Mouse (Mus musculus): ENCODE measurements around the gene Kctd19. TPM values are rescaled to one million over a fixed set of nuclear protein-coding genes. Genes with fewer than 3 reads are reported as not detected.

Gene Kctd19
- polyA plus RNA-seq, 1 experiment from 2014 or later, result not detected

DNA sequence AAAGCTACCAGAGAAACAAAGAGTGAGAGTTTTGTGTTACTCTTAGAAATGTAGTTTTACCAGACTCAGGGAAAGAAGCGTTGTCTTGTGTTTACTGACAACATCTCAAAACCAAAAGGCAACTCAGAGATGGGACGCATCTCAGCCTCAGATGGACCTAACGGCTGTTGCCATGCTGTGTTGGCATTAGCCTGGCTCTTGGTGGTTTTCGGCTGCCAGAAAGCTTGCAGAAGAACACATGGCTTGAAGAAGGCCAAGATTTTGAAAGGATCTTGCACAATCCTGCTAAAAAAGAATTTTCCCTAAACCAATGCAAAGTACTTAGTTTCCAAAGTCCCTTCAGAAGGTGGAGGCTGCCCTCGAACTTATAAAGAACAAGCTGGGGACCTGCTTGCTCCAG is 29.4 kb upstream of the Kctd19 start:
- WGBS, result 89% methylated on average over 5 of the region's 5 CpGs
- Histone ChIP-seq H3K27ac (no peak overlapping the region), H3K4me1 (0 out of 2 replicates have a peak, but pooled peaks cover 2% of the 10 kb centered on the region), H3K9ac (no peak overlapping the region), H3K36me3 (no peaks in the 10 kb centered on the region), H3K9me3 (no peaks in the 10 kb centered on the region), H3K4me3 (replicated peaks) (no peak overlapping the region), H3K27me3 (replicated peaks) (no peaks in the 10 kb centered on the region), H3K4me2 (no peak overlapping the region)
- no peak for ATAC-seq (ENCODE audit: insufficient read depth, low FRiP score, low read depth)

DNA sequence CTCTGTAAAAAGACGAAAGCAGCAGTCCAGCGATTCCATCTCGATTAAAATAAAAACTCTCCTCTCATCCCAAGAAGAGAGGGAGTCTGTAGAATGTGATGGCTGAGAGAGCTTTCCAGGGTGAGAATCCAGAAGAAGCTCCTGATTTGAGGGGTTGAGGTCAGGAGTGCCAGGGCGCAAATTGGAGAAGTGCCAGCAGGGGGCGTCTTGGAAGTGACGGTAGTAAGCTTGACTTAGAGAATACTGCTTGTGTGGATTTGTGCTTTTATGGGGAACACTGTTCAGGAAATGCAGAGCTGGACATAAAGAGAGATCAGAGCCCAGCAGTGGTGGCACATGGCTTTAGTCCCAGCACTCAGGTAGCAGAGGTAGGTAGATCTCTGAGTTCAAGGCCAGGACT is 28.1 kb upstream of the Kctd19 start:
- Histone ChIP-seq H3K4me3 (replicated peaks) (no peak overlapping the region), H3K9ac (no peak overlapping the region), H3K9me3 (no peaks in the 10 kb centered on the region), H3K4me1 (0 out of 2 replicates have a peak, but pooled peaks cover 2% of the 10 kb centered on the region), H3K27ac (no peak overlapping the region), H3K4me2 (no peak overlapping the region), H3K27me3 (replicated peaks) (no peaks in the 10 kb centered on the region), H3K36me3 (no peaks in the 10 kb centered on the region)
- 9% methylated on average over 6 of the region's 6 CpGs for WGBS
- ATAC-seq (ENCODE audit: insufficient read depth, low FRiP score, low read depth), result no peak

DNA sequence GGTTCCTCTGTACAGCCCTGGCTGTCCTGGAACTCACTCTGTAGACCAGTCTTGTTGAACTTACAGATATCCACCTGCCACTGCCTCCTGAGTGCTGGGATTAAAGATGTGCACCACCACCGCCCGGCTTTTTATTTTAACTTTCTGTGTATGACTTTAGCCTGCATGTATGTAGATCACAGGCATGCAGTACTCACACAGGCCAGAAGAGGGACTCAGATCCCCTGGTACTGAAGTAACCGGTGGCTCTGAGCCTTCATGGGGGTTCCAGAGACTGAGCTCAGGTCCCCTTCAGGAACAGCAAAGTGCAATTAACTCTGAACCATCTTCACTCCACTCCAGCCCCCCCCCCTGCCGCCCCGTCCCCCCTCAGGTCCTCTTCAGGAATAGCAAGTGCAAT is 25.6 kb upstream of the Kctd19 start:
- WGBS, result 39% methylated on average over 5 of the region's 5 CpGs
- H3K27me3 ChIP-seq (replicated peaks), result no peaks in the 10 kb centered on the region
- H3K9ac ChIP-seq, result no peak overlapping the region
- H3K9me3 ChIP-seq, result no peaks in the 10 kb centered on the region
- no peaks in the 10 kb centered on the region for H3K36me3 ChIP-seq
- no peak for ATAC-seq (ENCODE audit: insufficient read depth, low FRiP score, low read depth)
- H3K4me3 ChIP-seq (replicated peaks), result no peak overlapping the region
- no peak overlapping the region for H3K27ac ChIP-seq
- no peak overlapping the region for H3K4me2 ChIP-seq
- H3K4me1 ChIP-seq, result no peaks in the 10 kb centered on the region

DNA sequence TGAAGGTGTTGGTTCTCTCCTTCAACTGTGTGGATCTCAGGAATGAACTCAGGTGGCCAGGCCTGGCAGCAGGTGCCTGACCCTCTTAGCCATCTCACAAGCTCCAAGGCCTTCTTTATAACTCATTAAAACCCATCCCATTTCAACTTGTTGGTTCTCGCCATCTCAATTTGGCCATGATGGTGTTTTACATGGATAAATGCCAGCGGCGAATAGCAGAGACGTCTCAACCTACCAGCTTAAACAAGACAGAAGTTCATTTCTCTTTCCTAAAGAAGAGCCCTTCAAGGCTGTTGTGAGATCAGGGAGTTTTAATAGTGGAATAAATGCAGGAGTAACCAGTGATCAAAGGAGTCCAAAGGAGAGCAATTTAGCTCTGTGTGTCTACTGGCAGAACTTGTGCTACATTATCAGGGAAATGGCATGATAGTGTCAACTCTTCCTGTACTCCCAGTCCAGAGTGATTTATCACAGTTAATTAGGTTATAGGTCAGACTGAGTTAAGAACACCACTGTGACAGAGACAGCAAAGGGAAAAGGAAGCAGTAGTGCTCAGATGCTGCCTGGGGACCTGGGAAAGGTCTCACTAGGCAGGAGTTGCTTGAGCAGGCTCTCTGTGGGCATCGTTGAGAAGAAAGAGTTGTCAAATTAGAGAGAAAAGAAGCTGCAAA is 23.9 kb upstream of the Kctd19 start:
- H3K27ac ChIP-seq, result no peak overlapping the region
- H3K9me3 ChIP-seq, result no peaks in the 10 kb centered on the region
- no peak for ATAC-seq (ENCODE audit: insufficient read depth, low FRiP score, low read depth)
- no peaks in the 10 kb centered on the region for H3K4me1 ChIP-seq
- H3K27me3 ChIP-seq (replicated peaks), result no peaks in the 10 kb centered on the region
- no peak overlapping the region for H3K4me2 ChIP-seq
- no peaks in the 10 kb centered on the region for H3K36me3 ChIP-seq
- 78% methylated on average over 5 of the region's 5 CpGs for WGBS
- no peak overlapping the region for H3K9ac ChIP-seq
- no peak overlapping the region for H3K4me3 ChIP-seq (replicated peaks)

DNA sequence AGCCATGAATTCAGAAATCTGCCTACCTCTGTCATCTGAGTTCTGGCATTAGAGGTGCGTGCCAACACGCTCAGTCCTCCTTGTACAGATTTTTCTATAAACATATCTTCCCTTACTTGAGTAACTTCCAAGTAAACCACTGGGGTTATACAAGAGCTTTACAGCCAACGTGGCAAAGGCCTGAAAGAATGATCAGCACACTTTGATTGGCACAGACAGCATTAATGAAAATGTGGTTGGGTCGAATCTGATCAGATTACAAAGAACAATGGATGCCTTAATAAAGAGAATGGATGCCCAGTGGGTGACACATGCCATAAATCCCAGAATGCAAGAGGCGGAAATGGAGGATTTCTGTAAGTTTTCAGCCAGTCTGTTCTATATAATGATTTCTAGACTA is 22.9 kb upstream of the Kctd19 start:
- H3K9me3 ChIP-seq, result no peaks in the 10 kb centered on the region
- no peak overlapping the region for H3K27ac ChIP-seq
- no peaks in the 10 kb centered on the region for H3K27me3 ChIP-seq (replicated peaks)
- WGBS, result 71% methylated on average over 5 of the region's 5 CpGs
- no peak overlapping the region for H3K4me3 ChIP-seq (replicated peaks)
- no peak overlapping the region for H3K9ac ChIP-seq
- ATAC-seq (ENCODE audit: insufficient read depth, low FRiP score, low read depth), result no peak
- H3K4me2 ChIP-seq, result no peak overlapping the region
- no peaks in the 10 kb centered on the region for H3K36me3 ChIP-seq
- H3K4me1 ChIP-seq, result no peaks in the 10 kb centered on the region

DNA sequence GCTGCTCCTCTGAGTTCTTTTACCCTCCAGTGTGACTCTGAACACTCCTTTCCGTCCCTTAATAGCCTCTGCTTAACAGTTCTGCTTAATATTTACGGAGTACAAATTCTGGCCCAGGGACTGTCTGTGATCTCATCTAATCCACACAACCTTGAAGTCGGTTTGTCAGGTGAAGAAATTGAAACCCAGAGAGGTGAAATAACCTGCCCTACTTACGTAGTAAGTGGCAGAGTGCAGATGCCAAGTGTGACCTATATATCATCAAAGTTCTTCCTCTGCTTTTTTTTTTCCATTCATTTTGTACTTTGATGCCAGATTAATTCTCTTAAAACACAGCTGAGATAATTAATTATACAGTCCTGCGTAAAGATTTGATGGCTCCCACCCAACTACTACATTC is 20.8 kb upstream of the Kctd19 start:
- Histone ChIP-seq H3K9me3 (no peaks in the 10 kb centered on the region), H3K4me1 (no peaks in the 10 kb centered on the region), H3K27ac (no peak overlapping the region), H3K4me2 (no peak overlapping the region), H3K36me3 (no peaks in the 10 kb centered on the region), H3K9ac (no peak overlapping the region), H3K27me3 (replicated peaks) (no peaks in the 10 kb centered on the region), H3K4me3 (replicated peaks) (no peak overlapping the region)
- WGBS, result 49% methylated on average over 5 of the region's 5 CpGs
- no peak for ATAC-seq (ENCODE audit: insufficient read depth, low FRiP score, low read depth)

DNA sequence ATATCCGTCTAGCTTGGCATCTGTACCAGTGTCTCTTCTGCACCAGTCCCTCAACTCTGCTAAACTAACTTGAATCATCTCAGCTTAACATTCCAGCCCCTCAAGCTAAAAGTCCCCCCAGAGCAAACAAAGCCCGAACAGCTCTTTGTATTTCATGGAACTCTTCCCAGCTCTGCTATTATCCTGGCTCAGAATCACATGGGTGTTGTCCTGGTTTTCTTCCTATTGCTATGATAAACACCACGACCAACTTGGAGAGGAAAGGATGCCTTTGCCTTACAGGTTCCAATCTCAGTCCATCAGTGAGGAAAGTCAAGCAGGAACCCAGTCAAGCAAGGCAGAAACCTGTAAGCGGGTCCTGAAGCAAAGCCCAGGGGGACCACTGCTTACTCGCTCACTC is 20.2 kb upstream of the Kctd19 start:
- no peaks in the 10 kb centered on the region for H3K9me3 ChIP-seq
- H3K9ac ChIP-seq, result no peak overlapping the region
- H3K4me3 ChIP-seq (replicated peaks), result no peak overlapping the region
- H3K27me3 ChIP-seq (replicated peaks), result no peaks in the 10 kb centered on the region
- 46% methylated on average over 5 of the region's 5 CpGs for WGBS
- H3K27ac ChIP-seq, result no peak overlapping the region
- no peaks in the 10 kb centered on the region for H3K36me3 ChIP-seq
- H3K4me1 ChIP-seq, result no peaks in the 10 kb centered on the region
- no peak for ATAC-seq (ENCODE audit: insufficient read depth, low FRiP score, low read depth)
- no peak overlapping the region for H3K4me2 ChIP-seq

DNA sequence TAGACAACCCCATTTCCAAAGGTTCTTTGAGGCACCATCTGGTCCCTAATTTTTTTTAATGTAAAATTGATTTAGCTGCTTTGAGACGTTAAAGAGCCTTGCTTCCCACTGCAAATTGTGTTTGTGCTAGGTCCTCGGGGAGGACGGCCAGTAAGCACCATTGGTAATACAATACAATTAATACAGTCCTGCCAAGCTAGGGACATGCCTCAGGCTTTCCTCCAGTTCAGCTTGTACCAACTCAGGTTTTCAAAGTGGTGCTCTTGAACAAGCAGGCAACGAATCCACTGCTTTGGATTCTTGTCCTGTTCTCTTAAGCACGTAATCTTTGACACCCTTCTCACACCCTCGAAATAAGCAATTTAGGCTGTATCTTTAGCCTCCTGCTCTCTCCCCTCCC is 19.7 kb upstream of the Kctd19 start:
- Histone ChIP-seq H3K36me3 (no peaks in the 10 kb centered on the region), H3K9me3 (no peaks in the 10 kb centered on the region), H3K4me2 (no peak overlapping the region), H3K27ac (no peak overlapping the region), H3K9ac (no peak overlapping the region), H3K27me3 (replicated peaks) (no peaks in the 10 kb centered on the region), H3K4me1 (no peaks in the 10 kb centered on the region), H3K4me3 (replicated peaks) (no peak overlapping the region)
- no peak for ATAC-seq (ENCODE audit: insufficient read depth, low FRiP score, low read depth)
- 56% methylated on average over 6 of the region's 6 CpGs for WGBS

DNA sequence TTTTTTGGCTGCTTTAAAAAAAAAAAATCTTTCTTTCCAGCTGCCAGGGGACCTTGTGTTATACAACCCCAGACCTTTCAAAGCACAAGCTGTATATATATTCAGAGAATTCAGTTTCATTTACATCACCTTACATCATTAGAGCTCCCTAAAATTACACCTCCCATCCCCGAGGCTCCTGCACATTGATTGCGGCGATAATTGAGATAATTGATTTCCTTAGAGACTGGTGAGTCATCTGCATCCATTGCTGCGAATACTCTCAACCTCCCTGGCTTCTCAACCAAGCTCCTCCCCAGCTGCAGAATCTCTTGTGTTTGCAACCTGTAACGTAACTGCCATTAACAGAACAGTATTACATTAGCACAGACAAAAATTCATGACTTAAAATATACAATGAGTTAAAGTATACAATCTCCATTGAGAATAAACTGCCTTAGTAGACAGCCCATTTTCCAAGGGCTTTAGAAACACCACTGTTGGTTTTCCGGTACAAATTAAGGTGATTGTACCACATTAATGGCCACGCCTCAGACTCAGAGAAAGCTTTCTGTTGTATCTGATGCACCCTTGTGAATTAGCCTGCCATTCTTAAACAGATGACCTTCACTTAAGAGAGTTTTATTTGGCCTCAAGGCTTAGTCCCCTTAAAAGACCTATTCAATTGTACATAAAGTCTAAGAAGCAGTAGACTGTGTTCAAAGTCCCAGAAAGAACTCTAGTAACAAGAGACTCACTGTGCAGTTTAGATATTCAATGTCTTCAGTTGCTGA is 18.6 kb upstream of the Kctd19 start:
- 58% methylated on average over 7 of the region's 7 CpGs for WGBS
- Histone ChIP-seq H3K4me1 (no peaks in the 10 kb centered on the region), H3K27ac (no peak overlapping the region), H3K36me3 (no peaks in the 10 kb centered on the region), H3K9me3 (no peaks in the 10 kb centered on the region), H3K27me3 (replicated peaks) (no peaks in the 10 kb centered on the region), H3K4me3 (replicated peaks) (no peak overlapping the region), H3K9ac (no peak overlapping the region), H3K4me2 (no peak overlapping the region)
- ATAC-seq (ENCODE audit: insufficient read depth, low FRiP score, low read depth), result no peak

DNA sequence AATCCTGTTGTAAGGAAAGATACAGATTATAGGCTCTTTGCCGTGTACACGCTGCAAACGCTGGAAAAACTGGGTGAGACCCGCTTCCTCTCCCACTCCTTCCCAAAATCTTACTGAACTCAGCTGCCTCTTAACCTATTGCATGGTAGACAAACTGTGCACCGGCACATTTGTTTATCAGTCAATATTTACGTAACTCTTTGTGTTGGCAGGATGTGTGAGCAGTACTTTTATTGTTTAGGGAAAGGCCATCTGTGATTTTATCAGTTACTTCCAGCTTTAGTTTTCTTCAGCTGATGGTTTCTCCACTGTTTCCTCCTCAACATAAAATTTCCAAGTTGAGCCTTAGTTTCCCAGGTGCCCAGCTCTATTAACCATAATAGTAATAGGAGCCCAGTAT is 13.6 kb upstream of the Kctd19 start:
- Histone ChIP-seq H3K36me3 (no peaks in the 10 kb centered on the region), H3K4me3 (replicated peaks) (no peak overlapping the region), H3K27me3 (replicated peaks) (no peaks in the 10 kb centered on the region), H3K9me3 (no peaks in the 10 kb centered on the region), H3K27ac (no peak overlapping the region), H3K4me1 (no peaks in the 10 kb centered on the region), H3K9ac (no peak overlapping the region), H3K4me2 (no peak overlapping the region)
- 54% methylated on average over 6 of the region's 6 CpGs for WGBS
- no peak for ATAC-seq (ENCODE audit: insufficient read depth, low FRiP score, low read depth)

DNA sequence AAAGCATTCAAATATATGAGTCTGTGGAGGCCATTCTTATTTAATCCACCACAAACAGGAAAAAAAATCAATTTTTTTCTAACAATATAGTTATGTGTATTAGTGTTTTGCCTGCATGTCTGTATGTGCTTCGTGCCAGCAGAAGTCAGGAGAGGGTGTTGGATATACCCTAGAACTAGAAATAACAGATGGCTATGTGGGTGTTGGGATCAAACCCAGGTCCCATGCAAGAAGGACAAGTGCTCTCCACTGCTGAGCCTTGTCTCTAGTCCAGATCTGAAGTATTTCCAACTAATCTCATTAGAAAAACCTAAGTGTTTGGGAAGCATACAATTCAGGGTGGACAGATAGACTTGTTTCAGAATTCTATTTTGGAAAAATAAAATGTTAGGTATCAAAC is 8.7 kb upstream of the Kctd19 start:
- Histone ChIP-seq H3K9me3 (no peaks in the 10 kb centered on the region), H3K4me3 (replicated peaks) (no peak overlapping the region), H3K27me3 (replicated peaks) (no peaks in the 10 kb centered on the region), H3K9ac (no peak overlapping the region), H3K36me3 (no peaks in the 10 kb centered on the region), H3K27ac (no peak overlapping the region), H3K4me1 (no peaks in the 10 kb centered on the region), H3K4me2 (no peak overlapping the region)
- 66% methylated on average over 1 of the region's 1 CpGs for whole genome bisulfite sequencing
- no peak for ATAC-seq (ENCODE audit: insufficient read depth, low FRiP score, low read depth)

DNA sequence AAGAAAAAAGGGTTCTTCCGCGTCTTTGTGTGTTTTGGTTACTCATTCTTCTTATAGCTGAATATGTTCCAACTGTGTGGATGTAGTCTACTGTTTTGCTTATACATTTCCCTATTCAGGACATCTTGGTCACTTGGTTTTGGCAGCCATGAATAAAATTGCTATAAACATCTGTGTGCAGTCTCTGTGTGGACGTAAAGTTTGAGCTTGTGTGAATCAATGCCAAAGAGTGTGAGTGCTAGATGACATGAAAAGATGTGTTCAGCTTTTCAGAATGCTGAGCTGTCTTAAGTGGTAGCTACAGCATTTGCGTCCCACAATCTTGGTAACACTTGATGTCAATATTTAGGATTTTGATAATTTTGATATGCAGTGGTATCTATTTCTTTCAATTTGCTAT is 6.5 kb upstream of the Kctd19 start:
- WGBS, result 72% methylated on average over 4 of the region's 4 CpGs
- Histone ChIP-seq H3K36me3 (no peaks in the 10 kb centered on the region), H3K9me3 (no peaks in the 10 kb centered on the region), H3K4me1 (no peaks in the 10 kb centered on the region), H3K4me2 (no peak overlapping the region), H3K27me3 (replicated peaks) (no peaks in the 10 kb centered on the region), H3K27ac (no peak overlapping the region), H3K9ac (no peak overlapping the region), H3K4me3 (replicated peaks) (no peak overlapping the region)
- no peak for ATAC-seq (ENCODE audit: insufficient read depth, low FRiP score, low read depth)
